In genomic region chr4:132922061-132922530, GRCm38 (mm10) we compare ENCODE assay signal across 8 mouse cellular contexts. TPM values are rescaled to one million over a fixed set of nuclear protein-coding genes. Genes with fewer than 3 reads are reported as not detected.
DNase-seq lines count a peak whose midpoint lies in the region; ATAC-seq and TF ChIP-seq lines count a peak whose summit lies in the region.

No protein-coding gene starts in this region.

- ATAC-seq in kidney, embryonic 16.5 days (ENCODE audit: low FRiP score, low TSS enrichment): peak; percentile 74
- ATAC-seq in hindbrain, embryonic 15.5 days (ENCODE audit: low FRiP score, low read depth): no peak
- peak; percentile 29 for ATAC-seq in stomach, embryonic 16.5 days (ENCODE audit: insufficient read depth, low FRiP score)

- WGBS in kidney, embryonic 16.5 days: under 1% methylated on average over 39 of the region's 50 CpGs
- WGBS in hindbrain, embryonic 15.5 days: 1% methylated on average over 43 of the region's 50 CpGs
- WGBS in stomach, embryonic 16.5 days: under 1% methylated on average over 50 of the region's 50 CpGs

- H3K4me3 ChIP-seq in kidney, embryonic 16.5 days (ENCODE audit: low read length): peak overlapping the region; percentile 96
- H3K4me3 ChIP-seq in embryonic fibroblast, embryonic 13.5 days (ENCODE audit: insufficient read depth, low read length): peak overlapping the region; percentile 92
- peak overlapping the region; percentile 99 for H3K4me3 ChIP-seq in hindbrain, embryonic 15.5 days
- H3K4me3 ChIP-seq in stomach, embryonic 16.5 days (replicated peaks; ENCODE audit: low read length): peak overlapping the region; percentile 93

- H3K4me2 ChIP-seq in kidney, embryonic 16.5 days (replicated peaks; ENCODE audit: low read depth, low read length): peak overlapping the region; percentile 73
- peak overlapping the region; percentile 68 for H3K4me2 ChIP-seq in hindbrain, embryonic 15.5 days
- peak overlapping the region; percentile 58 for H3K4me2 ChIP-seq in stomach, embryonic 16.5 days (ENCODE audit: low read depth, low read length)

- H3K27ac ChIP-seq in kidney, embryonic 16.5 days (ENCODE audit: low read length): peak overlapping the region; percentile 82
- peak overlapping the region; percentile 44; the same call in 1 of the 2 replicates for H3K27ac ChIP-seq in embryonic fibroblast, embryonic 13.5 days (ENCODE audit: insufficient read depth, low read length)
- H3K27ac ChIP-seq in hindbrain, embryonic 15.5 days (replicated peaks): peak overlapping the region; percentile 93
- peak overlapping the region; percentile 82 for H3K27ac ChIP-seq in stomach, embryonic 16.5 days (ENCODE audit: low read length)

- peaks cover 12% of the 10 kb centered on the region for H3K4me1 ChIP-seq in kidney, embryonic 16.5 days (ENCODE audit: insufficient read depth, low read length)
- peaks cover 4% of the 10 kb centered on the region for H3K4me1 ChIP-seq in embryonic fibroblast, embryonic 13.5 days (ENCODE audit: control insufficient read depth, insufficient read depth, low read length)
- peaks cover 21% of the 10 kb centered on the region for H3K4me1 ChIP-seq in hindbrain, embryonic 15.5 days (replicated peaks)
- peaks cover 5% of the 10 kb centered on the region; the same call in 1 of the 2 replicates for H3K4me1 ChIP-seq in stomach, embryonic 16.5 days (ENCODE audit: control insufficient read depth, insufficient read depth, low read length)

- no peaks in the 10 kb centered on the region for H3K36me3 ChIP-seq in kidney, embryonic 16.5 days (ENCODE audit: insufficient read depth, low read length)
- peaks cover 9% of the 10 kb centered on the region for H3K36me3 ChIP-seq in hindbrain, embryonic 15.5 days
- no peaks in the 10 kb centered on the region for H3K36me3 ChIP-seq in stomach, embryonic 16.5 days (ENCODE audit: control insufficient read depth, insufficient read depth, low read length)

- peak overlapping the region; percentile 85 for H3K9ac ChIP-seq in kidney, embryonic 16.5 days (replicated peaks; ENCODE audit: low read length)
- peak overlapping the region; percentile 91 for H3K9ac ChIP-seq in hindbrain, embryonic 15.5 days
- peak overlapping the region; percentile 96 for H3K9ac ChIP-seq in stomach, embryonic 16.5 days (ENCODE audit: low read length)

- TF ChIP-seq POLR2A in embryonic fibroblast, embryonic 13.5 days (IDR thresholded peaks at IDR 0.05; ENCODE audit: low read depth, low read length): peak; percentile 57

- no peaks in the 10 kb centered on the region for H3K27me3 ChIP-seq in kidney, embryonic 16.5 days (ENCODE audit: insufficient read depth, low read length)
- no peaks in the 10 kb centered on the region for H3K27me3 ChIP-seq in hindbrain, embryonic 15.5 days
- H3K27me3 ChIP-seq in stomach, embryonic 16.5 days (ENCODE audit: control insufficient read depth, insufficient read depth, low read length): no peaks in the 10 kb centered on the region

- DNase-seq in kidney, adult 11 months: no peak
- DNase-seq in NIH3T3 (ENCODE audit: low read depth): peak; percentile 40
- peak; percentile 60 for DNase-seq in lung, postnatal 10 days
- DNase-seq in c-Kit-positive CD71-positive TER-119-positive erythroid progenitor cells, embryonic 14.5 days (ENCODE audit: low spot score): no peak

- no peaks in the 10 kb centered on the region for H3K9me3 ChIP-seq in kidney, embryonic 16.5 days (ENCODE audit: low read length)
- H3K9me3 ChIP-seq in hindbrain, embryonic 15.5 days: no peaks in the 10 kb centered on the region
- no peaks in the 10 kb centered on the region for H3K9me3 ChIP-seq in stomach, embryonic 16.5 days (replicated peaks; ENCODE audit: control insufficient read depth, low read length)

- TF ChIP-seq CTCF in embryonic fibroblast, embryonic 13.5 days (IDR thresholded peaks at IDR 0.05; ENCODE audit: borderline replicate concordance, insufficient read depth, low read length): no peak

RNA-seq across cellular contexts. Expression of gene Fam76a, which starts 0.3 kb away (rescaled TPM):
- polyA plus RNA-seq in kidney, embryonic 16.5 days (2015; fragmentation: Nextera tagmentation; extraction: Ambion mirVana): 37.7 and 42.8 TPM in 2 replicates
- 33.5 and 38.8 TPM in 2 replicates for polyA plus RNA-seq in embryonic fibroblast, embryonic 13.5 days (2011; ENCODE audit: insufficient read length, low read depth, missing spikeins)
- polyA plus RNA-seq in hindbrain, embryonic 15.5 days (2015; fragmentation: Nextera tagmentation; extraction: Ambion mirVana): 35.7 and 38.3 TPM in 2 replicates
- polyA plus RNA-seq in stomach, embryonic 16.5 days (2015; fragmentation: Nextera tagmentation; extraction: Ambion mirVana): 31.9 and 34.0 TPM in 2 replicates

RNA-seq across cellular contexts. Expression of gene Stx12, which starts 37.8 kb away (rescaled TPM):
- 59.9 and 61.8 TPM in 2 replicates for polyA plus RNA-seq in kidney, embryonic 16.5 days (2015; fragmentation: Nextera tagmentation; extraction: Ambion mirVana)
- 71.8 and 72.4 TPM in 2 replicates for polyA plus RNA-seq in embryonic fibroblast, embryonic 13.5 days (2011; ENCODE audit: insufficient read length, low read depth, missing spikeins)
- 133 and 145 TPM in 2 replicates for polyA plus RNA-seq in hindbrain, embryonic 15.5 days (2015; fragmentation: Nextera tagmentation; extraction: Ambion mirVana)
- polyA plus RNA-seq in stomach, embryonic 16.5 days (2015; fragmentation: Nextera tagmentation; extraction: Ambion mirVana): 59.6 and 62.7 TPM in 2 replicates

RNA-seq across cellular contexts. Expression of gene Fgr, which starts 51.8 kb away (rescaled TPM):
- 0.44 and 0.58 TPM in 2 replicates for polyA plus RNA-seq in kidney, embryonic 16.5 days (2015; fragmentation: Nextera tagmentation; extraction: Ambion mirVana)
- polyA plus RNA-seq in embryonic fibroblast, embryonic 13.5 days (2011; ENCODE audit: insufficient read length, low read depth, missing spikeins): not detected in 2 replicates
- 0.04 and 0.21 TPM in 2 replicates for polyA plus RNA-seq in hindbrain, embryonic 15.5 days (2015; fragmentation: Nextera tagmentation; extraction: Ambion mirVana)
- 1.2 and 1.8 TPM in 2 replicates for polyA plus RNA-seq in stomach, embryonic 16.5 days (2015; fragmentation: Nextera tagmentation; extraction: Ambion mirVana)

Comparison
In these comparisons a context has a peak if more than half of its experiments do, and no peak if none do; other contexts are left out.
1. DNase-seq: peak in NIH3T3 (single experiment) and lung, postnatal 10 days (single experiment); none in kidney, adult 11 months (single experiment) and c-Kit-positive CD71-positive TER-119-positive erythroid progenitor cells, embryonic 14.5 days (single experiment).
2. Peak in every context shown above with its lines, with median percentiles within 50 percentile points of each other: H3K27ac ChIP-seq, H3K4me2 ChIP-seq, H3K4me3 ChIP-seq and H3K9ac ChIP-seq.